Mouse (Mus musculus) lung, embryonic 15.5 days (tissue): ENCODE measurements at regions not wholly inside any gene's neighbourhood (a gene's known extent, or its start where the extent isn't known, plus 50 kb on each side); places are given as distances from the start of the nearest gene placed in this dataset.
A peak's percentile ranks its signal among the peaks of the same experiment; 100 is the strongest.

Experiments
- ATAC-seq: fragments of 200-750 bp; cut with Nextera tagmentation; 2 replicates; pipeline ENCODE4 v1.8.0; 2017; ENCODE audit warnings: moderate number of reproducible peaks, borderline replicate concordance; ENCODE audit not compliant: low FRiP score, low TSS enrichment; ENCODE audit errors: extremely low read depth
- H3K27ac ChIP-seq: fragments of 300-500 bp; sonication (generic); 2 replicates; pipeline ENCODE4 v1.5.1; 2015; ENCODE audit warnings: moderate library complexity, mild to moderate bottlenecking, inconsistent platforms
- H3K27me3 ChIP-seq: fragments of 300-500 bp; sonication (generic); 2 replicates; pipeline ENCODE4 v1.6.1; 2015; ENCODE audit warnings: inconsistent platforms
- H3K36me3 ChIP-seq: fragments of 300-500 bp; sonication (generic); 2 replicates; pipeline ENCODE4 v1.6.1; 2015; ENCODE audit warnings: inconsistent platforms
- H3K4me1 ChIP-seq: fragments of 300-500 bp; sonication (generic); 2 replicates; pipeline ENCODE4 v1.6.1; 2015; ENCODE audit warnings: inconsistent platforms
- H3K4me2 ChIP-seq: fragments of 300-500 bp; sonication (generic); 2 replicates; pipeline ENCODE4 v1.6.1; 2015; ENCODE audit warnings: inconsistent platforms, mild to moderate bottlenecking, moderate library complexity
- H3K4me3 ChIP-seq: fragments of 300-500 bp; sonication (generic); 2 replicates; pipeline ENCODE4 v1.5.1; 2015; ENCODE audit warnings: mild to moderate bottlenecking, inconsistent platforms
- H3K9ac ChIP-seq: fragments of 300-500 bp; sonication (generic); 2 replicates; pipeline ENCODE4 v1.6.1; 2015; ENCODE audit warnings: inconsistent platforms
- H3K9me3 ChIP-seq: fragments of 300-500 bp; sonication (generic); 2 replicates; pipeline ENCODE4 v1.6.1; 2016; ENCODE audit warnings: inconsistent platforms
- WGBS: fragments of 180-500 bp; shearing (Covaris S2); methylation state at CpG from one replicate; pipeline ENCODE4 v1.1.7; 2015; 5-methylcytosine and 5-hydroxymethylcytosine counted together

DNA sequence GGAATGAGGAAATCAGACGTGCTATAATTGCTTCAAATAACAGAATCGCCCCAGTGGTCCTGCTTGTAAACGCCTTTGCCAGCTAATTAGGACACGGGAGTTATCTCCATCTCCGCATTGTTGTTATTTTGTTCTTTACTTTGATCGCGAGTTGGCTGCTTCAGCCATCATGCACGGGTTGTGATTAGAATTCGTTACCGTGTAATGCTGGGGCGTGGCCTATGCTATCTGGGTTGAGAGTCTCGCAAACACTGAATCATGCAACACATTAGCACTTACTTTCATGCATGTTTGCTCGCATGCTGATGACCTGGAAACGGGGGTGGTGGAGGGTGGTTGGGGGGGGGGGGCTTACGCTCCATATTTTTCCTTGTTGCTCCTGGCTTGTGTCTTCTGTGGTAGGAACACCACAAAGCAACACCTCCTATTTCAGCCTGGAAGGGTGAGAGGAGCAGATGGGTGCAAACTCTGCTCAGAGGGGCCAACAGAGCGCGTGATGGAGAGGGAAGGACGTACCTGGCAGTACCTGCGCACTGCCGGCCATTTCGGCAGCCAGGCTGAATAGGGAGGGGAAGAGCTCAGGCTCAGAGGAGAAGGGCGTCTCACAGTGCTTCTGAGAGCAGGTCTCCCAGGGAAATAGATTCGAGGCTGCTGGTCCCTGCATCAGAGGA is 260.1 kb downstream of the Cd83 start:
- no peak overlapping the region for H3K4me2 ChIP-seq
- no peaks in the 10 kb centered on the region for H3K27me3 ChIP-seq
- ATAC-seq: no peak
- no peak overlapping the region for H3K4me3 ChIP-seq
- no peak overlapping the region for H3K27ac ChIP-seq
- H3K36me3 ChIP-seq: no peaks in the 10 kb centered on the region
- H3K9me3 ChIP-seq: no peaks in the 10 kb centered on the region
- peaks cover 9% of the 10 kb centered on the region; the same call in 1 of the 2 replicates for H3K4me1 ChIP-seq
- 73% methylated on average over 23 of the region's 23 CpGs for WGBS
- H3K9ac ChIP-seq: no peak overlapping the region

DNA sequence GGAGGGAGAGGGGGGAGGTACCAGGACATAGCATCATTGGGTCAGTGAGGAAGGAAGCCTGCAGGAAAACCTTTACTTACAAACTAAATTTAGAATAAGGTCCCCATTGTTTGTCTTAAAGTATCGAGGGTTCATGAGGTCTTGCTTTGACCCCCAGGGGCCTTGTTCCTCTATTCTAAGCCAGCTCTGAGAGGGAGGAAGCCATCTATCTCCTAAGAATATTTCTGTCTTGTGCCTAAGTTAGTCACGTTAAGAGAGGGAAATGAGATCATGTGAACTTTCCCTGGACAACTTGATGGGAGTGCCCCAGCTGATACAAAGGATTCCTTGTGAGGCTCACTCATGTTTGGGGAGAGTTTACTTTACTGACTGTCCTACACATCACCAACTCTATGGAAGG is 261.9 kb downstream of the Cd83 start:
- Histone ChIP-seq H3K36me3 (no peaks in the 10 kb centered on the region), H3K4me1 (peaks cover 9% of the 10 kb centered on the region; the same call in 1 of the 2 replicates), H3K9ac (no peak overlapping the region), H3K27me3 (no peaks in the 10 kb centered on the region), H3K9me3 (no peaks in the 10 kb centered on the region), H3K4me3 (no peak overlapping the region), H3K27ac (no peak overlapping the region), H3K4me2 (no peak overlapping the region)
- ATAC-seq: peak; percentile 59
- 17% methylated on average over 2 of the region's 2 CpGs for WGBS

- no peak overlapping the region for H3K4me2 ChIP-seq
- H3K4me3 ChIP-seq: no peak overlapping the region
- no peaks in the 10 kb centered on the region for H3K36me3 ChIP-seq
- no peak overlapping the region for H3K9ac ChIP-seq
- H3K4me1 ChIP-seq: peaks cover 37% of the 10 kb centered on the region
- H3K27ac ChIP-seq: no peak overlapping the region
- 48% methylated on average over 7 of the region's 7 CpGs for WGBS
- no peaks in the 10 kb centered on the region for H3K27me3 ChIP-seq
- no peak for ATAC-seq
- no peaks in the 10 kb centered on the region for H3K9me3 ChIP-seq
Observed at GRCm38 (mm10) chr13:44054157-44054556, 269.6 kb downstream of the Cd83 start.

DNA sequence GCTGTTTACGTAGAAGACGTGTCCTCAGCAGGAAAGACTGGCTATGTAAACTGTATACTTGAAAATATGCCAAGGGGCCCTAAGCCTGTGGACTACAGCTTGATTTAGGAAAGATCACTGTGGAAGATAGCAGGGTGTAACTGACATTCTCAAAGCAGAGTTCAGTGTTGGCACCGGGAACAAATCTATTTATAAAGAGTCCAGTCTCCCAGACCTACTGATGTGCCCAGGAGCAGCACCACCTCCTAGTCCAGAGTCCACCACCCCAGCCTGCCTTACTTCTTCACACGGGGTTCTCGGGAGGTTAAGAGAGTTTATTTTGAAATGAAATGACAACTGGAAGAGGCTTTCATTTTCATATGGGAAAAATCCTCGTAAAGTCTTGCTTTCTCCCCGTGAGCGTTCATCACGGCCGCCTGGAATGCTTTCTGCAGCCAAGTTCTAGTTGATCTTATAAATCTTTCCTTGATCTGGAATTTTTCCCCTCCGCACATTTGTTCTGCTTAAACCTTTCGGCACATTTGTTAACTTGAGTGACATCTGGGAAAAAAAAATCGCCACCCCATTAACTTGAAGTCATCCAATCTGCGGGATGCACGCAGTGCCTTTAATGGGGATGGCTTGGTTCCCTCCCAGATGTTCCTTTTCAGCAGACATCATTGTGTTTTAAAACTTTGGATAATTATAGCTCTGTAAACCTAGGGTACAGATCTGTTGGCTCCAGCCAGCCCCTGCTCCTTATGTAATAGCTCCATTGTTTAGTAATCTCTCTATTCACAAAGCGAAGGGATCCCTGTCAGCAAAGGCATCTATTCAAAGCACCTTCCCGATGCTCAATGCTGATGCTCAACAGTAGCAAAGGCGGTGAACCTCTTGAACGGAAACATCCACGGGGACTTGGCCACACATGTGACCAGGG is 271.3 kb downstream of the Cd83 start:
- no peak overlapping the region for H3K4me3 ChIP-seq

DNA sequence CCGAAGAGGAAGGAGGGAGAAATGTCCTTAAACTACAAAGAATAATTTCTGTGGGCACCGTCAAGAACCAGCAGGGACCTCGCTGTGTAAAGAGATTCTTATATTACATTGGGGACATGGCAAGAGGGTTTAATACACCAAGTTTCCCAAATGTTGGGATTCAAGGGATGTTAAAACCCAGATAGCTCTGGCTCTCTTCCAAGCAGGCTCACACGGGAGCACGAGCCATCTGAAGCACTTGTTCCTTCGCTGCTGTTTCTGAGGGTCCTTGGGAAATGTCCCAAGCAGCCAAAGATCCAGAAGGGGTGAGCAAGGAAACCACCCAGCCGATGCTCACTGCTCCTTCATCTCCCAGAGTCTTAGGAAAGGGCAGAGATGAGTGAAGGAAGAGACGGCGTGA is 272.1 kb downstream of the Cd83 start:
- peaks cover 38% of the 10 kb centered on the region for H3K4me1 ChIP-seq
- H3K9me3 ChIP-seq: no peaks in the 10 kb centered on the region
- H3K36me3 ChIP-seq: no peaks in the 10 kb centered on the region

More for the DNA sequence above, 271.3 kb downstream of the Cd83 start:
- no peak overlapping the region for H3K9ac ChIP-seq
- H3K27me3 ChIP-seq: no peaks in the 10 kb centered on the region
- H3K27ac ChIP-seq: peak overlapping the region; percentile 92
- peak overlapping the region; percentile 32 for H3K4me2 ChIP-seq
- no peaks in the 10 kb centered on the region for H3K9me3 ChIP-seq
- peak; percentile 87 for ATAC-seq
- no peaks in the 10 kb centered on the region for H3K36me3 ChIP-seq
- 30% methylated on average over 20 of the region's 20 CpGs for WGBS
- peaks cover 37% of the 10 kb centered on the region for H3K4me1 ChIP-seq

DNA sequence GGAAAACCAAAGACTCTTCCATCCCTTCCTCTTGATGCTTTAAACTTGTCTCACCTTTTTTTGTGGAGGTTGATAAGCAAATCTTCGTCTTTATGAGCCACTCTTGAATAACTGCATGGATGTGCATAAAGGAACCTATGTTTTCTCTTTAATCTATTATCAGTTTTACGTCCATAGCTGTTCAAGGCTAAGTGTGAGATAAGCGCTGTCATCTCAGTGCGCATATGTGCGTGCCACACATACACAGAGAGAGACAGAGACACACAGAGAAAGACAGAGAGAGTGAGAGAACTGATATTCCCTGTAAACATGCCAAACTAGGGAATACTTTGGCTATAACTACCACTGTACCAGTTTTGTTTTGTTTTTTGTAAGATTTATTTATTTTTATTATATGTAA is 273.0 kb downstream of the Cd83 start:
- Histone ChIP-seq H3K36me3 (no peaks in the 10 kb centered on the region), H3K4me1 (peaks cover 46% of the 10 kb centered on the region), H3K9me3 (no peaks in the 10 kb centered on the region), H3K4me2 (no peak overlapping the region), H3K4me3 (no peak overlapping the region), H3K27me3 (no peaks in the 10 kb centered on the region), H3K27ac (no peak overlapping the region), H3K9ac (no peak overlapping the region)
- ATAC-seq: no peak
- WGBS: 65% methylated on average over 5 of the region's 5 CpGs

More for the DNA sequence above, 272.1 kb downstream of the Cd83 start:
- ATAC-seq: no peak
- Histone ChIP-seq H3K4me3 (no peak overlapping the region), H3K27ac (peak overlapping the region; percentile 92), H3K27me3 (no peaks in the 10 kb centered on the region), H3K4me2 (peak overlapping the region; percentile 32; the same call in 1 of the 2 replicates), H3K9ac (no peak overlapping the region)
- 57% methylated on average over 9 of the region's 9 CpGs for WGBS

GRCm38 (mm10) chr13:44058277-44058676 is 273.7 kb downstream of the Cd83 start:
- Histone ChIP-seq H3K4me2 (no peak overlapping the region), H3K4me1 (peaks cover 52% of the 10 kb centered on the region), H3K36me3 (no peaks in the 10 kb centered on the region), H3K27ac (no peak overlapping the region), H3K27me3 (no peaks in the 10 kb centered on the region), H3K4me3 (no peak overlapping the region), H3K9me3 (no peaks in the 10 kb centered on the region), H3K9ac (no peak overlapping the region)
- WGBS: 86% methylated on average over 2 of the region's 2 CpGs
- no peak for ATAC-seq

DNA sequence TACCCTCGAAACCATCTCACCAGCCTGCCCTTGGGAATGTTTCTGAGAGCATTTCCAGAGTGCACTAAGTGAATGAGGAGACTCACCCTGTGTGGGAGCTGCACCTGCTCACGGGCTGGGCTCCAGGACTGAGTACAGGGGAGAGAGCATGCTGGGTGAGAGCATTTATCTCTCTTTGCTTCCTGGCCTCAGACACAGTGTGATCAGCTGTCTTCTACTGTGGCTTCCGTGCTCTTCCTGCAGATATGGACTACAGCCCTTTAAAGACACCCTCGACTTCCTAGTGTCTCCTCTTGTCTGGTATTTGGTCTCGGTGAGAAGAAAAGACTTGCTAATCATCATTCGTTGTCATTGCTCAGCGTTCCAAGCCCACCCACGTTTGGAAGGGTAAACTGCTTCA is 274.9 kb downstream of the Cd83 start:
- no peaks in the 10 kb centered on the region for H3K36me3 ChIP-seq
- peaks cover 51% of the 10 kb centered on the region for H3K4me1 ChIP-seq
- no peak overlapping the region for H3K9ac ChIP-seq
- no peak for ATAC-seq
- no peak overlapping the region for H3K4me3 ChIP-seq
- H3K9me3 ChIP-seq: no peaks in the 10 kb centered on the region
- H3K4me2 ChIP-seq: no peak overlapping the region
- no peaks in the 10 kb centered on the region for H3K27me3 ChIP-seq
- no peak overlapping the region for H3K27ac ChIP-seq
- WGBS: 53% methylated on average over 8 of the region's 8 CpGs

DNA sequence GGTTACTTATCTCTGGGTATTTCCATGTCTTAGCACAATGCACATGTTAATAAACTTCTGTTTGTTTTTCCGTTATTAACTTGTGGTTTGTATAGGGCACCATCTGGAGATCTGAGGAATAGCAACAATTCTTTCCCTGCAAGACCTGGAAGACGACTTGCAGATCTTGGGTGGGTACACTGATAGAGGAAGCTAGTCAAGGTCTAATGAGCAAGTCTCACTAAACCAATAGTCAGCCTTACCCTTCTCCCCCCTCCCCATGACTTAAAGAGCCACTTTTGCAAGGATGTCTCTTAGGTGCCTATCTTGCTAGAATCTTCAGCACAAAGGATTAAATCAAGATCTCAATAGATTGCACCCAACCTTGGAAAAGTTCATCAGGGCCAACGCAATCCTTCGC is 276.7 kb downstream of the Cd83 start:
- H3K9me3 ChIP-seq: no peaks in the 10 kb centered on the region
- peaks cover 50% of the 10 kb centered on the region for H3K4me1 ChIP-seq
- no peak overlapping the region for H3K27ac ChIP-seq
- no peaks in the 10 kb centered on the region for H3K36me3 ChIP-seq
- 76% methylated on average over 4 of the region's 4 CpGs for WGBS
- no peak for ATAC-seq
- H3K4me2 ChIP-seq: no peak overlapping the region
- H3K4me3 ChIP-seq: no peak overlapping the region
- H3K27me3 ChIP-seq: no peaks in the 10 kb centered on the region
- no peak overlapping the region for H3K9ac ChIP-seq

GRCm38 (mm10) chr13:44061721-44062300 is 277.2 kb downstream of the Cd83 start:
- Histone ChIP-seq H3K4me3 (no peak overlapping the region), H3K9ac (no peak overlapping the region), H3K9me3 (no peaks in the 10 kb centered on the region), H3K27ac (no peak overlapping the region), H3K36me3 (no peaks in the 10 kb centered on the region), H3K4me1 (peaks cover 48% of the 10 kb centered on the region), H3K27me3 (no peaks in the 10 kb centered on the region), H3K4me2 (peak overlapping the region; percentile 22; the same call in 1 of the 2 replicates)
- 25% methylated on average over 7 of the region's 7 CpGs for WGBS
- no peak for ATAC-seq

- no peaks in the 10 kb centered on the region for H3K9me3 ChIP-seq
- no peak overlapping the region for H3K4me2 ChIP-seq
- H3K4me1 ChIP-seq: peaks cover 40% of the 10 kb centered on the region
- H3K36me3 ChIP-seq: no peaks in the 10 kb centered on the region
- no peak overlapping the region for H3K4me3 ChIP-seq
- WGBS: 54% methylated on average over 8 of the region's 8 CpGs
- no peak overlapping the region for H3K9ac ChIP-seq
- H3K27ac ChIP-seq: no peak overlapping the region
- ATAC-seq: no peak
- H3K27me3 ChIP-seq: no peaks in the 10 kb centered on the region
Observed at GRCm38 (mm10) chr13:44063317-44063716, 278.7 kb downstream of the Cd83 start.

- no peaks in the 10 kb centered on the region for H3K36me3 ChIP-seq
- WGBS: 71% methylated on average over 3 of the region's 3 CpGs
- no peak overlapping the region for H3K9ac ChIP-seq
- no peaks in the 10 kb centered on the region for H3K27me3 ChIP-seq
- no peaks in the 10 kb centered on the region for H3K9me3 ChIP-seq
- peaks cover 36% of the 10 kb centered on the region for H3K4me1 ChIP-seq
- H3K4me3 ChIP-seq: no peak overlapping the region
- ATAC-seq: no peak
- H3K27ac ChIP-seq: no peak overlapping the region
- H3K4me2 ChIP-seq: no peak overlapping the region
Observed at GRCm38 (mm10) chr13:44064026-44064425, 279.5 kb downstream of the Cd83 start.
